Mouse (Mus musculus): Measurements from ENCODE around the gene Dpp9. TPM values are rescaled to one million over a fixed set of nuclear protein-coding genes. Genes with fewer than 3 reads are reported as not detected.

Dpp9 gene
- total RNA-seq, 2 experiments from 2014 or later: 32.8 to 36.6 TPM

DNA sequence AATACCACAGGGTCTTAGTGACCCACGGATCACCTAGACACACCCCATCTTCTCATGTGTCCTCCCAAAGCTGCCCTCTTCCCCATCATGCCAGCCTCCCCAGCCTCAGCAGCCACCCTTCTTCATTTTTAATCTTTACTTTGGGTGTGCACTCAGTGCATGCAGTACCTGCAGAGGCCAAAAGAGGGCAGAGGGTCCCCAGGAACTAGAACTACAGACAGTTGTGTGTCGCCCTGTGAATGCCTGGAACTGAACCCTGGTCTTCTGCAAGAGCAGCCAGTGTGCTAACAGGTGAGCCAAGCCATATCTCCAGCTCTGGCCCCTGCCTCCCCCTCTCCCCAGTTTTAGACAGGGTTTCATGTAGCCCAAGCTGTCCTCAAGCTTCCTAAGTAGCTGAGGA lies 21.8 kb downstream of the Dpp9 start:
- intact Hi-C loops (cut with DNase I): loop anchor here (2.0 kb wide), 1 partner anchor 58 kb away; no protein-coding TSS in a partner anchor
- no peak for DNase-seq

GRCm38 (mm10) chr17:56194765-56195164 lies 23.9 kb downstream of the Dpp9 start:
- intact Hi-C loops (cut with DNase I): no loop called here
- no peak for DNase-seq

DNA sequence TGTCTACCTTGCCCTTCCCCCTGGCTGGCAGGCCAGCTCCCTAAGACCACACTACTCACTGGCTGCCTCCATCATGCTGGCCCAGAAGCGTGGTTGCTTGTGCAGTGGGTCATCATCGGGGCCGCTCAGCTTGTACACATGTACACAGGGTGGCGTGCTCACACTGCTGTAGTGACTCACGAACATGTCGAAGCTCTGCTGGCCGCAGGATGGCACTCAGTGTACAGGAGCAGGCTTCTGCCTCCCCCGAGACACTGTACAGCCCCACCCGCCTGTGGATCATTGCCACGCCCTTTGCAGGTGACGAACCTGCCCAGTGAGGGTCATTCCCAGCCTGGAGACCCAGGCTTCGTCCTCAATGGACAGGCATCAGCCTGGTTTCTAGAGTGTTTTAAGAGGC lies 24.3 kb downstream of the Dpp9 start:
- DNase-seq: no peak
- intact Hi-C loops (cut with DNase I): no loop called here

DNA sequence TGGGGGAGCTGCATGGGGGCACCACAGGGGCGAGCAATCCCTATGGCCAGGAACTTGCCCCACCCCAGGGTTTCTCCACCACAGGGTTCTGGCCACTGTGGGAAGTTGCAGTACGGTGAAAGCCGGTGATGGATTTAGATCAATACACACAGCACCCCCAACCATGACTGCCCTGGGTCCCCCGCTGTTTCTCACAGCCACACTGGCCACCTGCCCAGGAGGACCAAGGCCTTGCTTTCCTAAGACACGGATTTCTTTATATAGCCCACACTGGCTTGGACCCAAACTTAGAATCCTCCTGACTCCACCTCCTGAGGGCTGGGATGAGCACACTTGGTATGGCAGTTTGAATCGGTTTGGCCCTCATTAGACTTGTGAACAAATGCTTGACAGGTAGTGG lies 27.4 kb downstream of the Dpp9 start:
- DNase-seq: no peak

DNA sequence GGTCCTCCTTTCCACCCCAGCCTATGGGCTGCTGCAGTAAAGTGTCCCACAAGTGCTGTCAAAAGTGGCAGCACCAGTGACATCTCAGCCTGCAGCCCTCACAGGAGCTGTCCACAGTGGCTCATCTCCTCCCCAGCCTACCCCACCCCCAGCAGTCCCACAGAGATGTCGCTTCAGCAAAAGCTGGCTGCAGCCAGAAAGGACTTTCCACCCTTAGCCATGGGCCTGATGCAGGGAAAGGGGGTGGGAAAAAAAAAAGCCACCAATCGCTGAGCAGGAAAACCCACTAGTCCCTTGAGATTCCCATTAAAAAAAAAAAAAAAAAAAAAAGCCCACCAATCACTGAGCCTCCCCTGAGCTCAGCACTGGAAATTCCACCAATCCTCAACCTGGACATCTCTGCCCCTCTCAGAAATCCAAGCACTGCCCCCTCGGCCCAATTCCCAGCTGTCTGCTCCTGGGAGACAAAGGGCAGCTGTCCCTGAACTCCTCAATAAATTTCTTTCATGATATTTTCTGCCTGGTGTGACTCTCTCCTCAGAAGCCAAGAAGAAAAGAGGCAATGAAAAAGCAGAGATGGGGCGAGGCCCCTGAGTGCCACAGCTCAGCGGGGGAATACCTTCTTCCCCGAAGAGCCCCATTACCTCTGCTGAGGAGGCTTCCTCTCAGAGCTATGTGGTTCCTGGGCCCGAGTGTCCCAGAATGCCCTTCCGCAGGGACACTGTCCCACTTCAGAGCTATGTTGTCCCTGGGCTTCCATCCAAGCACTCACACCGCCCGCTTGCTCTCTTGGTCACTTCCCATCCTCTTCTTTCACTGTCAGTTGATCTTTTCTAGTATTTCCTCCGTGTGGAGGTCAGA lies 33.2 kb downstream of the Dpp9 start:
- intact Hi-C loops (cut with DNase I): no loop called here
- peak; percentile 75 to 76 for DNase-seq

More for the DNA sequence above, 27.4 kb downstream of the Dpp9 start:
- intact Hi-C loops (cut with DNase I): no loop called here

GRCm38 (mm10) chr17:56183658-56184103 lies 35.0 kb downstream of the Dpp9 start, which contains the start of gene Mydgf:
Gene Mydgf (minus strand): TSS chr17:56183920.
- peak; percentile 97 to 99 for DNase-seq
- intact Hi-C loops (cut with DNase I): no loop called here

DNA sequence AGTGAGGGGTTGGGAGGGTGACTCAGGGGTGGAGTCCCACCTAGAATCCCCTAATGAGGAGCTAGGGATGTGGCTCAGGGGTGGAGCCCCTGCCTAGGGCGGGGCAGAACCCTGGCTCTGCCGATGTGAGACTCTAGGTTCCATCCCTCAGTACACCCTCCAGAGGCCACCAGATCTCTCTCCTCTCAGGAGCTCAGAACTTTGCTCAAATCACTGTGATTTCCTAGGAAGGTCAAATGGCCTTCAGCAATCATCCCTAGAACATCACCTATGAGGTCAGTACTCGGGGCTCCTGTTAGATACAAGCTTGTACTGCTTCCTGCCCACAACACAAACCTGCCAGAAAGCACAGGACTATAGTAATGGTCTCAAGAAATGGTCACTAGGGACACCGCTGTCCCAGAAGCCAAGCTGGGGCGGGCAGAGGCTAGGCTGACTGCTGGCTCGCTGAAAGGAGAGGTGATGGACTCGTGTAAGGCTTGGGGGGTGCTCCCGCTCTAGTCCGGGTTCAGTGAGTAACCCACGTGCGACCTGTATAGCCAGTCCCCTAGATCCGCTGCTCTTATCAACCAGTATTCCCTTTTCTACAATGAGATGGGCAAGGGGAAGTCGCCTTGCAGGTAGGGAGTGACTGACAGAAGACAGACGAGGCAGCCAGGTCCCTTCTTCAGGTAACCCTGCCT lies 35.6 kb downstream of the Dpp9 start:
- intact Hi-C loops (cut with DNase I): no loop called here
- DNase-seq: no peak

DNA sequence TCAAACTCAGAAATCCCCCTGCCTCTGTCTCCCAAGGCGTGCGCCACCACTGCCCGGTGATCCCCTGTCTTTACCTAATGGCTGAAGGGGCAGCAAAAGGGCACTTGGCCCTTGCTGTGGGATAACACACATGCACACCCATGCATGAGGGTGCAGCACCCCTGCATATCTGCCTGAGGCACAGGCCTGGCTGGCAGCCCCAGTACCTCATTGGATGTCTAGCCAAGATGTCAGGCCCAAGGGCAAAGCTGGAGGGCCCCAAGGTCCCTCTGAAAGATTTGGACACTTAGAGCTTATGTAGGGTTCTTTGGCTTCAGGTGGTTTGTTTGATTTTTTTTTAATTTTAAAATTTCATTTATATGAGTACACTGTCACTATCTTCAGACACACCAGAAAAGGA lies 43.3 kb downstream of the Dpp9 start:
- intact Hi-C loops (cut with DNase I): no loop called here

GRCm38 (mm10) chr17:56173401-56174046 lies 45.2 kb downstream of the Dpp9 start:
- intact Hi-C loops (cut with DNase I): no loop called here
- DNase-seq: no peak

More for the DNA sequence above, 43.3 kb downstream of the Dpp9 start:
- DNase-seq: no peak

- no peak for DNase-seq
- intact Hi-C loops (cut with DNase I): no loop called here
Observed at GRCm38 (mm10) chr17:56171881-56172280, 46.8 kb downstream of the Dpp9 start.

GRCm38 (mm10) chr17:56171456-56171855 lies 47.2 kb downstream of the Dpp9 start:
- no peak for DNase-seq
- intact Hi-C loops (cut with DNase I): no loop called here

DNA sequence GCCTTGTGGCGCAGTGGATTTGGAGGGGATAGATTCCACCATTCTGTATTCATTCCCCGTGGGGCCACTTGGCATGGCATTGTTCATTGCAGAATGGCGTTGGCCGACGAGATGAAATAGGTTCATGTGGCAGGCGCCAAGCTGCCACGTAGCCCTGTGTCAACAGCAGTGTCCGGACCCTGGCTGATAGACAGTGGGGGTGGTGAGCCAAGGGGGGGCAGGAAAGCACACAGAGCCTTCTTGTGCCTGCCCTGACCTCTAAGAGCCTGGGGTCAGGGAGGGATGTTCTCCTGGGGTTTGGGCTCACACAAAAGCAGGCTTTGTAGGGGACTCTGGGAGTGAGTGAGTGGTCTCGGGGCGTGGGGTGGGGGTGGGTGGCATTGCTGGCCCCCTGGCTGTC lies 48.1 kb downstream of the Dpp9 start:
- DNase-seq: no peak
- intact Hi-C loops (cut with DNase I): no loop called here

DNA sequence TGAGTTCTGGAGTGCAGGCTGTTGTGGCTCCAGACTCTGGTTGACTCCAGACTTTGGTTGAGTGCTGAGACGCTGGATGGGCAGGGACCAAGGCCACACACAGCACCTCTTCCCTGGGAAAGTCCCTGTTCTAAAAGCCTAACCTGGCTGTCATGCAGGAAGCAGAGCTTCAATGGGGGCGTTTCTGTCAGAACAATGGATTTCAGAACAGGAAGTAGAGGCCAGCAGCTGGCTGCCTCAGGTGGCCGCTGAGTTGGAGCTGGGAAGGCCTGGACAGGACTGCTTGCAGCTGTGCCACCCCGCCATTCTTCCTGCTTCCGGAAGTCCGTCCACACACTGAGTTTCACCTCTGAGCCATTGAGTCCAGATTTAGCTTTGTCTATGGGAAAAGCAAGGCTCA lies 48.9 kb downstream of the Dpp9 start:
- DNase-seq: peak; percentile 33 to 42
- intact Hi-C loops (cut with DNase I): no loop called here

DNA sequence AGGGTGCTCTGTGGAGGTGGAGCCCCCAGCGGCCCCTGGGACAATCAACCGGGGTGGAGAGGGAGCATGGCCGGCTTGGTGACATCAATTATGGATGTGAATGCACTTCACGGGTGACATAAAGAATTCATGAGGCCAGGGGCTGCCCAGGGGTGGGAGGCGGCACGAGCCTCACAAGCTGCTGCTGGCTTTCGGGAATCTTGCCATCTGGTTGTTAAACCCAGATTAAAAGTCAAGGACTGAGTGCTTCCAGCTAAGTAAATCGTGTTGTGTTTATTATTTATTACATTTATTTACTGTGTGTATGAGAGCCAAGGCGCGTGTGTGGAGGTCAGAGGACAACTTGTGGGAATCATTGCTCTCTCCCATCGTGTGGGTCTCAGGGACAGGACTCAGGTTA lies 53.0 kb downstream of the Dpp9 start:
- no peak for DNase-seq

DNA sequence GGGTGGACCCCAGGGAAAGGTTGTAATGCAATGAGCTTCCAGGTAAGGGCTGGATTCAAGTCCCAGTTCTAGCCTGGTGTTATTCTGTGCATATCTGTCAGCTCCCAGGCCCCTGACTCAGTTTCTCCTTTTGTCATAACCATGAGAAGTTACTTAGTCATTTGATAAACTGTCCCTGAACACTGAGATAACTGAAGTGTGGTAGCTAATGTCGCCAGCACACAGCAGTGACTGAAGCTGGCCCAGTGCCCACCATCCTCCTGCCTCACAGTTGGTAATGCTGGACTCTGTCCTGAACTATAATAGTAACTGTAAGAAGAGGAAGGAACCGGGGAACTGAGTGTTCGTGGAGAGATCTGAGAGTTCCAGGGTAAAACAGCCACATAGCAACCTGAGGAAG lies 54.2 kb downstream of the Dpp9 start:
- no peak for DNase-seq
- intact Hi-C loops (cut with DNase I): no loop called here

More for the DNA sequence above, 53.0 kb downstream of the Dpp9 start:
- intact Hi-C loops (cut with DNase I): no loop called here

- DNase-seq: no peak
- intact Hi-C loops (cut with DNase I): no loop called here
Observed at GRCm38 (mm10) chr17:56163523-56164102, 55.1 kb downstream of the Dpp9 start.

DNA sequence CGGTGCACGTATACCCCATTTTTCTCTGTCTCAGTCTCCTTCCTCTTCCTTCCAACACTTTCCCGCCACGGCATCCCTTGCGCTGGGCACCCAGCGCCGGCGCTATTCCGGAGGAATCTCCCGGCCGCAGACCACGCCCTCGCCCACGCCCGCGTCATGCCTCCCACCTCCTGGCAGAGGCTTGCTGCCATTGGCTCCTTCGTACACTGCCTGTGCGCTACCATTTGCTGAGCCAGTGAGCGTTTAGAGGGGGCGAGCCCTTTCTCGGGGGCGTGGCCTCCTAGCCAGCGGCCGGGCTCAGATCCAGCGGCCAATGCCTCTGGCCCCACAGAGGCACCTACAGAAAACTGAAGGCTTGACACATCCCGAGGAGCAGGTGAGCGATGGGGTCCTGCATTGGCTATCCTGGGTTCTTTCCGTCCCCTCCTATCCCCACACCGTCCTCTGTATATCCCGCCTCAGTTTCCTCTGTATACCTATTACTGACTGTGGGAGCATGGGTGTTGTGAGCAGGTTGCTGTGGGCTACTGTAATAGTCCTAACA lies 56.4 kb downstream of the Dpp9 start, which contains the start of gene Tnfaip8l1:
Gene Tnfaip8l1, plus strand, starts transcription at position 247 of the 544 bp plus-strand sequence.
- DNase-seq: peak; percentile 94 to 96
- intact Hi-C loops (cut with DNase I): no loop called here

DNA sequence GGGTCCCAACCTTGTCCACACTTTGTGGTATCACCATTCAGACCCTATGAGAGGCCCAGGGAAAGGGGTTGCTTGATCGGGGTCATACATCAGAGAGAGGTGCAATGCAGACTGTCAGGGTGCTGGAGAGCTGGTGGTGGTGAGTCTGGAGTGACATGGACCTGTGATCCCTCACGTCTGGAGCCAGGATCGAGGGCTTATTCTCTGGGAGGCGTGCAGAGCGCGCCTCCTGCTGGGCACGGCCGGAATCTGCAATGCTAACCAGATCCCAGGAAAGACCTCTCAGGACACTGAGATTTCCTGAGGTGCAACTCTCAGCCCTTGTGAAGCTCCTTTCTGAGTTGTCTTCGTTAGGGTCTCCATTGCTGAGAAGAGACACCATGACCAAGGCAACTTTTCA lies 59.0 kb downstream of the Dpp9 start:
- DNase-seq: peak; percentile 76 to 81
- intact Hi-C loops (cut with DNase I): loop anchor here (1.0 kb wide), 1 partner anchor 27 kb away; no protein-coding TSS in a partner anchor

DNA sequence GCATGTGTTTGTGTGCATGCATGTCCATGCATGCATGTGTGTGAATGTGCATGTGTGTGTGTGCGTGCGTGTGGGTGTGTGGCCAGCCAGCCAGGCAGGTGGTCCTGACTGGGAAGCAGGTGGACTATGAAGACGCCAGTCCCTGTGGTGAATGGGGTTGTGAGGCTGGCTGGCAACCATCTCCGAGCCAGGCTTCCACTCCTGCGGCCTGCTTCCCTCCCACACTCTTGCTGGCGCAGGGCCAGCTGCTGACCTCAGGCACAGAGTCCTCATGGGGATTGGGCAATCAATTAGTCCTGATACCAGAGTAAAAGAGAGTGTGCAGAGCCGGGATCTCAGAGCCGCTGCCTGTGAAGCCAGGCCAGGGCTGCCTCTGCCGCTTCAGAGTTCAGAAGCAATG lies 65.1 kb downstream of the Dpp9 start:
- DNase-seq: peak; percentile 67 to 73
- intact Hi-C loops (cut with DNase I): no loop called here

GRCm38 (mm10) chr17:56149897-56150296 lies 68.8 kb downstream of the Dpp9 start:
- DNase-seq: no peak
- intact Hi-C loops (cut with DNase I): no loop called here
